Mouse (Mus musculus) liver, embryonic 13.5 days (tissue): ENCODE measurements around the gene Hist1h2be. TPM values are rescaled to one million over a fixed set of nuclear protein-coding genes. Genes with fewer than 3 reads are reported as not detected.
A peak's percentile ranks its signal among the peaks of the same experiment; 100 is the strongest.
"Not testable (repeated sequence)": the region's sequence is repeated elsewhere in the genome, so short reads cannot be mapped to it uniquely, and the experiment has no call there.

Experiments
- ATAC-seq: fragments of 200-750 bp; cut with Nextera tagmentation; 2 replicates; pipeline ENCODE4 v1.8.0; 2017; ENCODE audit warnings: low read depth, mild to moderate bottlenecking, moderate number of reproducible peaks, moderate library complexity
- DNase-seq: peaks from one replicate; pipeline ENCODE4 v3.0.0; 2022
- H3K27ac ChIP-seq: fragments of 300-500 bp; sonication (generic); 2 replicates; pipeline ENCODE4 v1.5.1; 2015; ENCODE audit warnings: moderate library complexity, mild to moderate bottlenecking, inconsistent platforms
- H3K27me3 ChIP-seq: fragments of 300-500 bp; sonication (generic); 2 replicates; pipeline ENCODE4 v1.6.1; 2015; ENCODE audit warnings: mild to moderate bottlenecking, inconsistent platforms
- H3K36me3 ChIP-seq: fragments of 300-500 bp; sonication (generic); 2 replicates; pipeline ENCODE4 v1.6.1; 2015; ENCODE audit warnings: mild to moderate bottlenecking, inconsistent platforms
- H3K4me1 ChIP-seq: fragments of 300-500 bp; sonication (generic); replicated peaks from 2 replicates; pipeline ENCODE4 v1.6.1; 2015; ENCODE audit warnings: inconsistent platforms
- H3K4me2 ChIP-seq: fragments of 300-500 bp; sonication (generic); 2 replicates; pipeline ENCODE4 v1.6.1; 2015; ENCODE audit warnings: inconsistent platforms, mild to moderate bottlenecking, moderate library complexity
- H3K4me3 ChIP-seq: fragments of 300-500 bp; sonication (generic); replicated peaks from 2 replicates; pipeline ENCODE4 v1.5.1; 2015; ENCODE audit warnings: mild to moderate bottlenecking, inconsistent platforms
- H3K9ac ChIP-seq: fragments of 300-500 bp; sonication (generic); 2 replicates; pipeline ENCODE4 v1.6.1; 2015; ENCODE audit warnings: mild to moderate bottlenecking, inconsistent platforms
- H3K9me3 ChIP-seq: fragments of 300-500 bp; sonication (generic); replicated peaks from 2 replicates; pipeline ENCODE4 v1.6.1; 2016; ENCODE audit warnings: inconsistent platforms
- whole genome bisulfite sequencing: fragments of 180-500 bp; shearing (Covaris S2); methylation state at CpG from one replicate; pipeline ENCODE4 v1.1.7; 2015; ENCODE audit not compliant: insufficient replicate concordance; 5-methylcytosine and 5-hydroxymethylcytosine counted together
- polyA plus RNA-seq: library from polyadenylated mRNA; unstranded; fragments of >200 nt; fragmentation: Nextera tagmentation; extraction: Ambion mirVana; gene quantifications from 2 replicates; pipeline ENCODE4 v1.2.1, GENCODE M21; 2015

The Hist1h2be gene
- polyA plus RNA-seq, 1 experiment from 2014 or later: 1.3 TPM

DNA sequence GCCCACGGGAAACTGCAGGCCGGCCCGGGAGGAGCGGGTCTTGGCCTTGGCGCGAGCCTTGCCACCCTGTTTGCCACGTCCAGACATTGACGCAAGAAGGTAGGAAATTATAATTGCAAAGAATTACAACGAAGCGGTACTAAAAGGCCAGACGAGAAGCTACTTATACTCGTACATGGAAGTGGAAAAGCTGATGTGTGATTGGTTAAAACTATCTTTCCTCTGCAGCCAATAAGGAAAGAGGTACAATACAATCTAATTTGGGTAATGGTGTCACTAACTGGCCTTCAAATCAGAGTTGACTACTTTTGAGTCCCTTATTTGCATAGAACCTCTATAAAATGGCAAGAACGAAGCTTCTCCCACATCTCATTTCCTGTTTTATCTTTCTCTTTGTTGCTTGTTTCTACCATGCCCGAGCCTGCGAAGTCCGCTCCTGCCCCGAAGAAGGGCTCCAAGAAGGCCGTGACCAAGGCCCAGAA is 49.9 kb downstream of the Hist1h2be start, which contains the start of the genes Hist1h2ae and Hist1h2bg:
Gene Hist1h2ae, minus strand, starts transcription at position 199 of the 482 bp plus-strand sequence.
Gene Hist1h2bg, plus strand, starts transcription at position 375 of the 482 bp plus-strand sequence.
- WGBS: under 1% methylated on average over 18 of the region's 18 CpGs
- H3K27ac ChIP-seq: peak within 1 kb of the TSS; percentile 96
- H3K9ac ChIP-seq: peak within 1 kb of the TSS; percentile 92
- H3K4me3 ChIP-seq: peak within 1 kb of the TSS; percentile 64
- peak; percentile 88 for DNase-seq
- ATAC-seq: peak; percentile 78
- H3K36me3 ChIP-seq: no peaks in the 10 kb centered on the region
- peak within 1 kb of the TSS; percentile 81 for H3K4me2 ChIP-seq
- peaks cover 33% of the 10 kb centered on the region for H3K4me1 ChIP-seq
- H3K27me3 ChIP-seq: no peaks in the 10 kb centered on the region
- no peaks in the 10 kb centered on the region for H3K9me3 ChIP-seq

DNA sequence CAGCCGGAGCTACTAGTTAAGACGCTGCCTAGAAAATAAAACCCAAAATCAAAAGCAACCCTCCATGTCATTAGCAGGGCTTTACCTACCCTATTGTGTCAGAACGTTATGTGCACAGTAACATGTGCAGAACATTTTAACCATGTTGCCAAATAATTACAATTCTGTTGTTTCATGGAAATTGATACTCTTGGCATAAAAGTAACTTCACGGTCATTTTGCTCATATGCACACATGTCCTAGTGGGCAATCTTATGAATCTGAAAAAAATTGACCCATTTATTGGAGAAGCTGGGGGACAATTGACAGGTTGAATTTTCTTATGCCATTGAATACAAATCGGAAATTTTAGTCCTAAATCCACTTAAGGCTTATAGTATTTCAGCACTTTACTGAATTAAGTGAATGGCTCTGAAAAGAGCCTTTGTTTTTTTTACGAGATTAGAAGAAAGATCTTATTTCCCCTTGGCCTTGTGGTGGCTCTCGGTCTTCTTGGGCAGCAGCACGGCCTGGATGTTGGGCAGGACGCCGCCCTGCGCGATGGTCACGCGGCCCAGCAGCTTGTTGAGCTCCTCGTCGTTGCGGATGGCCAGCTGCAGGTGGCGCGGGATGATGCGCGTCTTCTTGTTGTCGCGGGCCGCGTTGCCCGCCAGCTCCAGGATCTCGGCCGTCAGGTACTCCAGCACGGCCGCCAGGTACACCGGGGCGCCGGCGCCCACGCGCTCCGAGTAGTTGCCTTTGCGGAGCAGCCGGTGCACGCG is 50.5 kb downstream of the Hist1h2be start:
- not testable (repeated sequence) for H3K27me3 ChIP-seq, H3K36me3 ChIP-seq, DNase-seq, ATAC-seq, H3K9me3 ChIP-seq
- Histone ChIP-seq H3K4me3 (peak overlapping the region; percentile 55), H3K27ac (peak overlapping the region; percentile 96), H3K4me2 (peak overlapping the region; percentile 70), H3K4me1 (peaks cover 36% of the 10 kb centered on the region), H3K9ac (peak overlapping the region; percentile 80)
- under 1% methylated on average over 26 of the region's 41 CpGs for WGBS

DNA sequence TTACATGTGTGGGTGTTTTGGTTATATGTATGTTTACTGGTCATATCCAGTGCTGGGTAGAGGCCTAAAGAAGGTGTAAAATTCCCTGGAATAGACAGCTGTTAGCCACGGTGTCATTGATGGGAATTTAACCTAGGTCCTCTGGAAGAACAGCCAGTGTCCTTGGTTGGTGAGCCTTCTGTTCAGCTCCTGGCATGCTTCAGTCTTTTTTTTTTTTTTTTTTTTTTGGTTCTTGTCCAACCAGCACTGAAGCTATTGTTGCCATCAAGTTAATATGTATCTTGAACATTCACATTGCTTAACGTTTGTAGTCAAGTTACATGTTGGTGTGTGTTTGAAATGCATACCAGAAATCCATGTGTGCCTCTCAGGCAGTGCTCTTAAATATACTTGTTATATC is 56.4 kb downstream of the Hist1h2be start:
- H3K4me2 ChIP-seq: no peak overlapping the region
- H3K4me1 ChIP-seq: peaks cover 49% of the 10 kb centered on the region
- H3K36me3 ChIP-seq: no peaks in the 10 kb centered on the region
- no peaks in the 10 kb centered on the region for H3K27me3 ChIP-seq
- H3K9me3 ChIP-seq: no peaks in the 10 kb centered on the region
- no peak for DNase-seq
- H3K9ac ChIP-seq: no peak overlapping the region
- WGBS: 88% methylated on average over 2 of the region's 2 CpGs
- H3K4me3 ChIP-seq: no peak overlapping the region
- no peak for ATAC-seq
- peak overlapping the region; percentile 98 for H3K27ac ChIP-seq

DNA sequence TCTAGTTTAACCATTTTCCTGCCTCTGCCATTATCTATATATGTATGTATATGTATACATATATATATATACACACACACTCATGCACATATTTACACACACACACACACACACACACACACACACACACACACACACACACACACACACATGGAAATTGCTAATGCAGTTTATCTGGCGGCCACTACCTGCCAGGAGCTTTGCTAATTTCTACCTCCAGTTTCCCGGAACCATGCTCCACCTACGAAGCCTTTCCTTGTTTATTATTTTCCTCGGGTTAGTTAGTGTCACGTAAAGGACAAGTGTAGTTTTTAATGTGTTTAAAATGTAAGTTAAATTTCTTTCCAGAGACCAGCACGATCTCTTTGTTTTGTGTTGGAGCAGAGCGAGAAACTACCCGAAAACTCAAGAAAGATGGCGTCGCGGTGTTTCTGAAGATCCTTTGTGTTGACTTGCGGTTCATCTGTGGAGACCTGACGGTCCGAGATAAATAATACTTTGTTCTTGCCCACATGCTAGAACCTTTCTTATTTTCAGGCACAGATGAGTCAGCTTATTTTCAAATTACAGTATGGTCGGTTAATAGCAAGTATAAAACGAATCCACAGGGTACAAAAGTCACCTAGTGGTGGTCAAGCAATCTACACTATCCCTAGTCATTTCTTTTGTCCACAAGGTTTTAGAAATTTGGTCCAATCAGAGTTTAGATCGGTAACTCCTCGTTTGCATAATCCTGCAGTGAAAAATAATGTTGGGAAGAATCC is 58.0 kb downstream of the Hist1h2be start:
- Histone ChIP-seq H3K9me3 (no peaks in the 10 kb centered on the region), H3K4me1 (peaks cover 51% of the 10 kb centered on the region), H3K27me3 (no peaks in the 10 kb centered on the region), H3K4me3 (peak overlapping the region; percentile 55), H3K36me3 (no peaks in the 10 kb centered on the region), H3K9ac (peak overlapping the region; percentile 74), H3K27ac (peak overlapping the region; percentile 98), H3K4me2 (peak overlapping the region; percentile 73)
- ATAC-seq (no peak), DNase-seq (no peak)
- WGBS: 2% methylated on average over 18 of the region's 18 CpGs

DNA sequence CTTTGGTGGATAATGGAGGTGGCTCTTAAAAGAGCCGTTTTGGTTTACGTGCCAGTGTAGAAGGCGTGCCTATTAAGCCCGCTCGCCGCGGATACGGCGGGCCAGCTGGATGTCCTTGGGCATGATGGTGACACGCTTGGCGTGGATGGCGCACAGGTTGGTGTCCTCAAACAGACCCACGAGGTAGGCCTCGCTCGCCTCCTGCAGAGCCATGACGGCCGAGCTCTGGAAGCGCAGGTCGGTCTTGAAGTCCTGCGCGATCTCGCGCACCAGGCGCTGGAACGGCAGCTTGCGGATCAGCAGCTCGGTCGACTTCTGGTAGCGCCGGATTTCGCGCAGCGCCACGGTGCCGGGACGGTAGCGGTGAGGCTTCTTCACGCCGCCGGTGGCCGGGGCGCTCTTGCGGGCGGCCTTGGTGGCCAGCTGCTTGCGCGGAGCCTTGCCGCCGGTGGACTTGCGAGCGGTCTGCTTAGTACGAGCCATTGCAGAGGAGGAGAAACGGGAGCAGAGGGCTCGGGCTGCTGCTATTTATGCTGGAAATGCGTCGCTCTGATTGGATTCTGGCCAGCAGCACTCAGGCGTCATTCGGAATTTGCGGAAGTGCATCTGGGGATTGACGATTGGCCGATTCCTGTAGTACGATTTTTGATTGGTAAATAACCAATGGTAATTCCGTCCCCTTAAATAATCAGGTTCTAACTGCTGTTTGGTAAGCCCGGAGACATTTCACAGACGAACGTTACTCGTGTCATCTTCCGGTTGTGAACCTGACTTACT is 58.9 kb downstream of the Hist1h2be start, which contains the start of gene Hist1h3e:
Gene Hist1h3e, minus strand, starts transcription at position 487 of the 777 bp plus-strand sequence.
- peak; percentile 91 for ATAC-seq
- Histone ChIP-seq H3K27ac (peak within 1 kb of the TSS; percentile 98), H3K9ac (peak within 1 kb of the TSS; percentile 74), H3K4me2 (peak within 1 kb of the TSS; percentile 73), H3K4me1 (peaks cover 49% of the 10 kb centered on the region), H3K4me3 (peak within 1 kb of the TSS; percentile 55)
- WGBS: under 1% methylated on average over 56 of the region's 67 CpGs
- H3K9me3 ChIP-seq, H3K27me3 ChIP-seq, H3K36me3 ChIP-seq: not testable (repeated sequence)
- DNase-seq: peak; percentile 92

DNA sequence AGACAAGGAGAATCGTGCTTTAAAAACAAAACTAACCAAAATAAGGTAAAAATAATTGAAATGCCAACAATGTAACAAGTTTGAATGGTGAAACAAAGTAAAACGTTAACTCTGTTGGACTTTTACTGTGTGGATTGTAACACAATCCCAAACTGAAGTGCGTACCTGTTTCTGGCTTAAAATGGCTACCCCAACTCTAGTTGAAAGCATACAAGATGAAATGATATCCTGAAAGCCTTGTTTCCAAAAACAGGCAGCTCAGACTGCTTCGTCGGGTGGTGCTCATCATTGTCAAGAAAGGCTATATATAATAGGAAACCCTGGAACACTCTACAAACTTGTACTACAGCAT is 59.4 kb downstream of the Hist1h2be start:
- peak overlapping the region; percentile 73 for H3K4me2 ChIP-seq
- WGBS: 3% methylated on average over 2 of the region's 5 CpGs
- H3K36me3 ChIP-seq, DNase-seq, H3K27me3 ChIP-seq, H3K9me3 ChIP-seq, ATAC-seq: not testable (repeated sequence)
- peak overlapping the region; percentile 98 for H3K27ac ChIP-seq
- peak overlapping the region; percentile 73 for H3K9ac ChIP-seq
- H3K4me3 ChIP-seq: peak overlapping the region; percentile 55
- peaks cover 50% of the 10 kb centered on the region for H3K4me1 ChIP-seq

DNA sequence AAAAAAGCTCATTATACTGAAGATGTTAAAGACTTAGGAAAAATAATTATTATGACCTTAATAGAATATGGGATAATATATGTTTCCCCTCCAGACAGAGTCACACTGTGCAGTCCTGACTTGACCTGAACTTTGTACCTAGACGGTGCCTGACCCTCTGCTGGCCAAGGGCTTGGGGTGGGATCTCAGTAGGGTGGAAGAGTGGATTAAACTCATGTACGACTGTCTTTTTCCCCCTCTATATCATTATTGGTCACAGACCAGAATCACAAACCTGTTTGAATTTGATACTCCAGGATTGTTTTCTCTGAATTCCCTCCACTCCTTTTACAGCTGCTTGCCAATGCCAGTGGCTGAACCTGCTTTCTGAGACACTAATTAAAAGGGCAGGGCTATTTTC is 60.2 kb downstream of the Hist1h2be start:
- not testable (repeated sequence) for DNase-seq, H3K27me3 ChIP-seq, ATAC-seq, H3K9me3 ChIP-seq, H3K36me3 ChIP-seq
- Histone ChIP-seq H3K27ac (peak overlapping the region; percentile 90), H3K4me2 (peak overlapping the region; percentile 64), H3K9ac (peak overlapping the region; percentile 73), H3K4me3 (peak overlapping the region; percentile 37), H3K4me1 (peaks cover 53% of the 10 kb centered on the region)
- WGBS: 26% methylated on average over 2 of the region's 2 CpGs

DNA sequence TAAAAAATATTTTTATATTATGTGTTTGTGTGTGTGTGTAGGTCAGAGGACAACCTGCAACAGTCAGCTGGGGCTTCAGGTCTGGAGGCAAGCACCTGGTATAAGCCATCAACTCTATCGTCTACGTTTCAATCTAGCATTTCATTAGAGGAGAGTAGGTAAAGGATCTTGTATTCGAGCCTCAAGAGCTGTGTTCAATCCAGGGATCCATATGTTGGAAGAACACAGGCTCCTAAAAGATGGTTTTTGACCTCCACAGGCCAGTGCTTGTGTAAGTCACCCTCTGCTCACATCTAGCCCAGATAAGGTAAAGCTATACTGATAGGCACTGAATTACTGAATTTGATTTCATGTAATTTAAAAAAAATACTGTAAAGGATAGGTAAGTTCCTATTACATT is 64.0 kb downstream of the Hist1h2be start:
- Histone ChIP-seq H3K27me3 (no peaks in the 10 kb centered on the region), H3K4me3 (peak overlapping the region; percentile 66), H3K4me2 (peak overlapping the region; percentile 83), H3K27ac (peak overlapping the region; percentile 100), H3K4me1 (peaks cover 50% of the 10 kb centered on the region), H3K9ac (peak overlapping the region; percentile 92), H3K9me3 (no peaks in the 10 kb centered on the region), H3K36me3 (no peaks in the 10 kb centered on the region)
- no peak for ATAC-seq
- WGBS: 56% methylated on average over 3 of the region's 3 CpGs
- DNase-seq: no peak

DNA sequence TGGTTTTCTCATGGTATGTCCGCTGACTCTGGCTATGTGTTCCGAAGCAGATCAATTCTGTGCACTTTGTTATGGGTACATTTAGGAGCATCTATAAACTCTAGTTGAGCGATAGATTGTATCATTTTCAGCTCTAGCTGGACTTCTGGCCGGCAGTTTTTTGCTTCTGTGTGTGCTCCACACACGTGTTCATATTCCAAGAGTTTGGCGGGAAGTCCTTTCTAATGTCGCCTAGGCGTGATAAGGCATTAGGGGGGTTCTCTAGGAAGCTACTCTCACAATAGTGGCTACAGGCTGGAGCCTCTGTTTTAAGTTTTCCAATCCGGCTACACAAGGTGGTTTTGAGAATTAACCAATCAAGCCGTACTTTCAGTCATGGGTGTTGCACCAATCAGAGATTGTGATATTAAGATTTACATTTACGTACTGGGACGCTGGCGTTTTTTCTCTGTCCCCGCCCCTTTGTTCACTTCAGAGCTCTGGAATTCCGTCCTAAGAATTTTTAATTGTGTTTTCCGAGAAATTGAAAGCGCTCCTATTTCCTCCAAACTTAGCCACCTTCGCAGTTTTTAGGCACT is 65.0 kb downstream of the Hist1h2be start:
- Histone ChIP-seq H3K4me1 (peaks cover 52% of the 10 kb centered on the region), H3K27me3 (no peaks in the 10 kb centered on the region), H3K4me3 (peak overlapping the region; percentile 66), H3K9me3 (no peaks in the 10 kb centered on the region), H3K27ac (peak overlapping the region; percentile 100), H3K9ac (peak overlapping the region; percentile 92), H3K4me2 (peak overlapping the region; percentile 83), H3K36me3 (no peaks in the 10 kb centered on the region)
- peak; percentile 80 for DNase-seq
- ATAC-seq: peak; percentile 54
- under 1% methylated on average over 18 of the region's 18 CpGs for WGBS

DNA sequence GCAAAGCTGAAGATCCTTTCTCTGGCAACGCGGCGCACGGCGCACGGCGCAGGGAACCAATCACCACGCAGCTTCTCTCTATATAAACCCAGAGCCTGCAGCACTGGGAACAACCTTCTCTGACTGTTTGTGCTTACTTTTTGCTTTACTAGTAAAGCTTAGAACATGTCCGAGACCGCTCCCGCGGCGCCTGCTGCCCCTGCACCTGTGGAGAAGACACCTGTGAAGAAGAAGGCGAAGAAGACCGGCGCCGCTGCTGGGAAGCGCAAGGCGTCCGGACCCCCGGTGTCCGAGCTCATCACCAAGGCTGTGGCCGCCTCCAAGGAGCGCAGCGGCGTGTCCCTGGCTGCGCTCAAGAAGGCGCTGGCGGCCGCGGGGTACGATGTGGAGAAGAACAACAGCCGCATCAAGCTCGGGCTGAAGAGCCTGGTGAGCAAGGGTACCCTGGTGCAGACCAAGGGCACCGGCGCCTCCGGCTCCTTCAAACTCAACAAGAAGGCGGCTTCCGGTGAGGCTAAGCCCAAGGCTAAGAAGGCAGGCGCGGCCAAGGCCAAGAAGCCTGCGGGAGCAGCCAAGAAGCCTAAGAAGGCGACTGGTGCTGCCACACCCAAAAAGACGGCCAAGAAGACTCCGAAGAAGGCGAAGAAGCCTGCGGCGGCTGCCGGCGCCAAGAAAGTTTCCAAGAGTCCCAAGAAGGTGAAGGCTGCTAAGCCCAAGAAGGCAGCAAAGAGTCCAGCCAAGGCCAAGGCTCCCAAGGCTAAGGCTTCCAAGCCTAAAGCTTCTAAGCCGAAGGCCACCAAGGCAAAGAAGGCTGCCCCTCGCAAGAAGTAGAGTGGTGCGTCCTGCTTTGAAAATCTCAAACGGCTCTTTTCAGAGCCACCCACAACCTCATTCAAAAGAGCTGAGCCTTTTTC is 65.7 kb downstream of the Hist1h2be start:
- under 1% methylated on average over 54 of the region's 54 CpGs for WGBS
- Histone ChIP-seq H3K9ac (peak overlapping the region; percentile 92), H3K4me2 (peak overlapping the region; percentile 83), H3K4me1 (peaks cover 51% of the 10 kb centered on the region), H3K27me3 (no peaks in the 10 kb centered on the region), H3K9me3 (no peaks in the 10 kb centered on the region), H3K27ac (peak overlapping the region; percentile 100), H3K36me3 (no peaks in the 10 kb centered on the region), H3K4me3 (peak overlapping the region; percentile 66)
- DNase-seq (peak; percentile 90), ATAC-seq (peak; percentile 74)
